Mouse (Mus musculus) forebrain, embryonic 10.5 days (tissue): Measurements from ENCODE around the gene Gtsf1l. TPM values are rescaled to one million over a fixed set of nuclear protein-coding genes. Genes with fewer than 3 reads are reported as not detected.
"Not testable (repeated sequence)": the region's sequence is repeated elsewhere in the genome, so short reads cannot be mapped to it uniquely, and the experiment has no call there.

Source experiments
- DNase-seq: peaks from one replicate; pipeline ENCODE4 v3.0.0-alpha.2; 2017; ENCODE audit warnings: low spot score; ENCODE audit errors: extremely low spot score
- H3K27ac ChIP-seq: fragments of 300-500 bp; sonication (generic); 2 replicates; pipeline ENCODE4 v1.5.1; 2016; ENCODE audit warnings: mild to moderate bottlenecking
- H3K27me3 ChIP-seq: fragments of 300-500 bp; sonication (generic); 2 replicates; pipeline ENCODE4 v1.6.1; 2016; ENCODE audit warnings: mild to moderate bottlenecking; ENCODE audit not compliant: poor library complexity, severe bottlenecking
- H3K36me3 ChIP-seq: fragments of 300-500 bp; sonication (generic); replicated peaks from 2 replicates; pipeline ENCODE4 v1.6.1; 2016; ENCODE audit warnings: mild to moderate bottlenecking, moderate library complexity
- H3K4me1 ChIP-seq: fragments of 300-500 bp; sonication (generic); 2 replicates; pipeline ENCODE4 v1.6.1; 2016
- H3K4me3 ChIP-seq: fragments of 300-500 bp; sonication (generic); 2 replicates; pipeline ENCODE4 v1.5.1; 2016; ENCODE audit warnings: mild to moderate bottlenecking, moderate library complexity
- H3K9me3 ChIP-seq: fragments of 300-500 bp; sonication (generic); 2 replicates; pipeline ENCODE4 v1.6.1; 2016; ENCODE audit warnings: mild to moderate bottlenecking, moderate library complexity
- WGBS: fragments of 180-500 bp; shearing (Covaris S2); methylation state at CpG from one replicate; pipeline ENCODE4 v1.1.7; 2016; 5-methylcytosine and 5-hydroxymethylcytosine counted together
- polyA plus RNA-seq: library from polyadenylated mRNA; unstranded; fragments of >200 nt; fragmentation: Nextera tagmentation; extraction: Ambion mirVana; gene quantifications from 2 replicates; pipeline ENCODE4 v1.2.1, GENCODE M21; 2016

The Gtsf1l gene
- polyA plus RNA-seq, 1 experiment from 2014 or later: not detected

GRCm38 (mm10) chr2:163058981-163059380, 28.7 kb downstream of the Gtsf1l start:
- not testable (repeated sequence) for DNase-seq, H3K9me3 ChIP-seq, H3K27me3 ChIP-seq, H3K4me3 ChIP-seq, H3K27ac ChIP-seq
- Histone ChIP-seq H3K4me1 (peaks cover 35% of the 10 kb centered on the region), H3K36me3 (peaks cover 53% of the 10 kb centered on the region)
- WGBS: 94% methylated on average over 7 of the region's 7 CpGs

- Histone ChIP-seq H3K36me3 (peaks cover 29% of the 10 kb centered on the region), H3K9me3 (no peaks in the 10 kb centered on the region), H3K27me3 (peaks cover 8% of the 10 kb centered on the region; the same call in 1 of the 2 replicates), H3K4me3 (peak overlapping the region; percentile 86; the same call in 1 of the 2 replicates), H3K27ac (no peak overlapping the region), H3K4me1 (peaks cover 48% of the 10 kb centered on the region)
- 87% methylated on average over 9 of the region's 9 CpGs for WGBS
- DNase-seq: no peak
Observed at GRCm38 (mm10) chr2:163056584-163056983, 31.1 kb downstream of the Gtsf1l start.

GRCm38 (mm10) chr2:163055715-163056114, 31.9 kb downstream of the Gtsf1l start:
- DNase-seq: no peak
- Histone ChIP-seq H3K27ac (peak overlapping the region; percentile 94), H3K36me3 (peaks cover 20% of the 10 kb centered on the region), H3K27me3 (peaks cover 8% of the 10 kb centered on the region; the same call in 1 of the 2 replicates), H3K4me3 (peak overlapping the region; percentile 86), H3K9me3 (no peaks in the 10 kb centered on the region), H3K4me1 (peaks cover 50% of the 10 kb centered on the region)
- 44% methylated on average over 5 of the region's 5 CpGs for WGBS

- peaks cover 50% of the 10 kb centered on the region for H3K4me1 ChIP-seq
- peaks cover 17% of the 10 kb centered on the region for H3K36me3 ChIP-seq
- under 1% methylated on average over 38 of the region's 38 CpGs for WGBS
- peak overlapping the region; percentile 86 for H3K4me3 ChIP-seq
- DNase-seq: peak; percentile 59
- H3K9me3 ChIP-seq: no peaks in the 10 kb centered on the region
- peak overlapping the region; percentile 94 for H3K27ac ChIP-seq
- H3K27me3 ChIP-seq: peaks cover 8% of the 10 kb centered on the region; the same call in 1 of the 2 replicates
Observed at GRCm38 (mm10) chr2:163054891-163055494, 32.7 kb downstream of the Gtsf1l start.

GRCm38 (mm10) chr2:163054335-163054840, 33.3 kb downstream of the Gtsf1l start, which contains the start of gene Mybl2:
Gene Mybl2 (plus strand): TSS chr2:163054687.
- peaks cover 11% of the 10 kb centered on the region for H3K36me3 ChIP-seq
- DNase-seq: peak; percentile 92
- H3K27ac ChIP-seq: peak within 1 kb of the TSS; percentile 94
- under 1% methylated on average over 47 of the region's 48 CpGs for WGBS
- H3K4me3 ChIP-seq: peak within 1 kb of the TSS; percentile 86
- peaks cover 8% of the 10 kb centered on the region; the same call in 1 of the 2 replicates for H3K27me3 ChIP-seq
- no peaks in the 10 kb centered on the region for H3K9me3 ChIP-seq
- peaks cover 46% of the 10 kb centered on the region for H3K4me1 ChIP-seq

- DNase-seq: no peak
- Histone ChIP-seq H3K27me3 (peaks cover 8% of the 10 kb centered on the region; the same call in 1 of the 2 replicates), H3K36me3 (peaks cover 10% of the 10 kb centered on the region), H3K9me3 (no peaks in the 10 kb centered on the region), H3K4me3 (no peak overlapping the region), H3K4me1 (peaks cover 48% of the 10 kb centered on the region), H3K27ac (no peak overlapping the region)
- WGBS: 73% methylated on average over 4 of the region's 4 CpGs
Observed at GRCm38 (mm10) chr2:163052826-163053225, 34.8 kb downstream of the Gtsf1l start.

GRCm38 (mm10) chr2:163052101-163052500, 35.6 kb downstream of the Gtsf1l start:
- Histone ChIP-seq H3K4me1 (peaks cover 48% of the 10 kb centered on the region), H3K9me3 (no peaks in the 10 kb centered on the region), H3K27me3 (peaks cover 8% of the 10 kb centered on the region; the same call in 1 of the 2 replicates), H3K27ac (no peak overlapping the region), H3K4me3 (no peak overlapping the region), H3K36me3 (peaks cover 15% of the 10 kb centered on the region)
- WGBS: 31% methylated on average over 4 of the region's 4 CpGs
- no peak for DNase-seq

- peaks cover 17% of the 10 kb centered on the region for H3K36me3 ChIP-seq
- peaks cover 8% of the 10 kb centered on the region; the same call in 1 of the 2 replicates for H3K27me3 ChIP-seq
- no peak overlapping the region for H3K4me3 ChIP-seq
- no peak overlapping the region for H3K27ac ChIP-seq
- peaks cover 44% of the 10 kb centered on the region for H3K4me1 ChIP-seq
- H3K9me3 ChIP-seq: no peaks in the 10 kb centered on the region
- WGBS: 67% methylated on average over 1 of the region's 1 CpGs
- no peak for DNase-seq
Observed at GRCm38 (mm10) chr2:163051691-163052090, 36.0 kb downstream of the Gtsf1l start.

- Histone ChIP-seq H3K9me3 (no peaks in the 10 kb centered on the region), H3K4me1 (peaks cover 19% of the 10 kb centered on the region), H3K27ac (no peak overlapping the region), H3K36me3 (peaks cover 41% of the 10 kb centered on the region), H3K27me3 (peaks cover 8% of the 10 kb centered on the region; the same call in 1 of the 2 replicates), H3K4me3 (no peak overlapping the region)
- DNase-seq: no peak
- 92% methylated on average over 2 of the region's 2 CpGs for WGBS
Observed at GRCm38 (mm10) chr2:163049116-163049515, 38.5 kb downstream of the Gtsf1l start.

- no peak overlapping the region for H3K4me3 ChIP-seq
- H3K36me3 ChIP-seq: peaks cover 51% of the 10 kb centered on the region
- peaks cover 3% of the 10 kb centered on the region; the same call in 1 of the 2 replicates for H3K27me3 ChIP-seq
- DNase-seq: peak; percentile 63
- peaks cover 13% of the 10 kb centered on the region for H3K4me1 ChIP-seq
- no peak overlapping the region for H3K27ac ChIP-seq
- no peaks in the 10 kb centered on the region for H3K9me3 ChIP-seq
- 4% methylated on average over 10 of the region's 10 CpGs for WGBS
Observed at GRCm38 (mm10) chr2:163048125-163048524, 39.5 kb downstream of the Gtsf1l start.

- Histone ChIP-seq H3K9me3 (no peaks in the 10 kb centered on the region), H3K4me1 (no peaks in the 10 kb centered on the region), H3K27ac (no peak overlapping the region), H3K36me3 (peaks cover 93% of the 10 kb centered on the region), H3K4me3 (no peak overlapping the region), H3K27me3 (no peaks in the 10 kb centered on the region)
- no peak for DNase-seq
- WGBS: 91% methylated on average over 7 of the region's 7 CpGs
Observed at GRCm38 (mm10) chr2:163039940-163040339, 47.7 kb downstream of the Gtsf1l start.
